Mouse (Mus musculus): ENCODE data around the gene Slc2a9.
A peak's percentile ranks its signal among the peaks of the same experiment; 100 is the strongest.

The Slc2a9 gene

DNA sequence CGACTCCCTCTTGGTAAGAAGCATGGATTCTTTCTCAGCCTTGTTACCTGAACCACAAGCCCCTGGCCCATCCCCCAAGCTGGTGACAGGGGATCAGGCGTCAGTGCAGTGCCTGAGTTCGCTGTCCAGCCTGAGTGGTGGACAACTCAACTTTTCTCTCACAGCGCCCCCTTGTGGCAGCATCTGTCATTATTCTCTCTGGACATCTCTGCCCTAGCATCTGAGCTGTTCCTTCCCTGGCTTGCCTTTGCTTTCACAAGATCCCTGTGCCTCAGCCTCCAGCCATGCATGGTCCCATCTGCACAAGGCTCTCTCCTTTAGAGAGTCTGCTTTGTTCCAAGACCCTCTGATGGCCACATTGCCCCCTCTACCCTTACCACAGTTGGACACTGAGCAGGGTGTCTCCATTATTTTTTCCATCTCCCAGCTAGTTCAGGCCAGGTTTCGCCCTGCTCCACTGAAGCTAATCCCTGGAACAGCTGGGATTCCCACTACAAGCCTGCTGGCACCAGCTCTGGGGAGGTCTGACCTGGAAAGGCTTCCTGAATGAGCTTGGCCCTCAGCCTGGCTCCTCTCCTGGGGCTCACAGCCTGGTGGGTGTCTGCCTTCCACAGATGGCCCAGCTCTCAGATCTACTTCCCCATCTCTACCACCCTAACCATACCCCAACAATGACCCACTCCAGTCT, 32.9 kb downstream of the Slc2a9 start:
- peak; percentile 44 to 85 for DNase-seq (ENCODE audit: low spot score in 2 of 2)

GRCm38 (mm10) chr5:38466569-38467110, 36.3 kb downstream of the Slc2a9 start:
- DNase-seq (ENCODE audit: low spot score in 2 of 2) = no peak

GRCm38 (mm10) chr5:38461261-38461660, 41.7 kb downstream of the Slc2a9 start:
- DNase-seq (ENCODE audit: low spot score in 2 of 2) = peak in 1 of 2 experiments; percentile 44

- peak in 1 of 2 experiments; percentile 44 for DNase-seq (ENCODE audit: low spot score in 2 of 2)
Observed at GRCm38 (mm10) chr5:38450936-38451335, 52.0 kb downstream of the Slc2a9 start.

GRCm38 (mm10) chr5:38449607-38450006, 53.3 kb downstream of the Slc2a9 start:
- peak in 1 of 2 experiments; percentile 26 for DNase-seq (ENCODE audit: low spot score in 2 of 2)

- DNase-seq (ENCODE audit: low spot score in 2 of 2) = peak in 1 of 2 experiments; percentile 51
Observed at GRCm38 (mm10) chr5:38448121-38448520, 54.8 kb downstream of the Slc2a9 start.

DNA sequence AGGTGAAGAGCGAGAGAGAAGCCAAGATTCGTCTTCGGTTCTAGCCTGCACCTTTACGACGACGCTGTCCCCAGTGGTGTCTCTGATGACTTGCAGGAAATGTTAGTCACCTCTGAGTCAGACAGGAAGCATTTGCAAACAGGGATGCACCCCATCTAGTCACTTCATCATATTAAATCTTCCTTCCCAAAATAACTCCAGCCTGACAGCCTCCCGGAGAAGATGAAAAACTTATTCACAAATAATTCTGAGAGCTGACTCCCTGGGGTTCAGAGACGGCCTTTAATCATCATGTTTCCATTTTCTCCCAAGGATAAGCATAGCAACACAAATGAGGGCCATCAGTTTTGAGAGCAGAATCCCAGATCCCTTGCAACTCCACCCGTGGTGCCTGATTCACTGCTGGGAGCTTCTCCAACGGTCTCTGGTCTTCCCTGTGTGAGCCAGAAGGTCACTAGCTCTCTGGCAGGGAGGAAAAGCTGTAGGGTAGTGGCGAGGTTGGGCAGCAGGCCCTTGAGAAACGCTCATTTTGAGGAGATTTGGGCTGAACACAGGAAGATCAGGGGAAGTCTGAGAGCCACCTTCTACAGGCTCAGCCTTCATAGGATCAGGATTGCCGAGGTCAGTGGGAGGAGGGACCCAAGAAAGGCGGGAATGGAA, 56.5 kb downstream of the Slc2a9 start:
- DNase-seq (ENCODE audit: low spot score in 2 of 2) = peak in 1 of 2 experiments; percentile 47

GRCm38 (mm10) chr5:38441088-38441839, 61.7 kb downstream of the Slc2a9 start:
- DNase-seq (ENCODE audit: low spot score in 2 of 2) = peak in 1 of 2 experiments; percentile 10

GRCm38 (mm10) chr5:38440252-38441005, 62.5 kb downstream of the Slc2a9 start:
- DNase-seq (ENCODE audit: low spot score in 2 of 2) = peak in 1 of 2 experiments; percentile 43

GRCm38 (mm10) chr5:38436681-38437080, 66.3 kb downstream of the Slc2a9 start:
- DNase-seq (ENCODE audit: low spot score in 2 of 2) = peak in 1 of 2 experiments; percentile 58

DNA sequence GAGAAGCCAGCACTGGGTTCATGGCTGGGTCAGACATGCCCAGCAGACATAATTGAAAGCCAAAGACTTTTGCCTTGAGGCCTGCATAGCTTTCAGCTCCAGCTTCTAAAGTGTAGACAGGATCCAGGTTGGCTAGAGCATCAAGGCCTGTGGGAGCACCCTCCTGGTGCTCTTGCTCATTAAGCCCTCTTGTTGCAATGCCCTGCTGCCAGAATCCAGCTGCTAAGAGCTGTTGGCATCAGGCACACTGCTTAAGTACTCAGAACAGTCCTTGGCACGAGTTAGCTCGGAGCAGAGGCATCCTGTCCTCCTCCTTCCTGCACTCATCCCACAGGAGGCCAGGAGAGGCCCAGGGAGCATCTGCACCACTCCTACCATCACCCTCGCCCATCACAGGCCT, 68.1 kb downstream of the Slc2a9 start:
- DNase-seq (ENCODE audit: low spot score in 2 of 2) = peak in 1 of 2 experiments; percentile 32

- no peak for DNase-seq (ENCODE audit: low spot score in 2 of 2)
Observed at GRCm38 (mm10) chr5:38431201-38431600, 71.7 kb downstream of the Slc2a9 start.

- no peak for DNase-seq (ENCODE audit: low spot score in 2 of 2)
Observed at GRCm38 (mm10) chr5:38429106-38429505, 73.8 kb downstream of the Slc2a9 start.

GRCm38 (mm10) chr5:38427757-38428156, 75.2 kb downstream of the Slc2a9 start:
- DNase-seq (ENCODE audit: low spot score in 2 of 2) = no peak

DNA sequence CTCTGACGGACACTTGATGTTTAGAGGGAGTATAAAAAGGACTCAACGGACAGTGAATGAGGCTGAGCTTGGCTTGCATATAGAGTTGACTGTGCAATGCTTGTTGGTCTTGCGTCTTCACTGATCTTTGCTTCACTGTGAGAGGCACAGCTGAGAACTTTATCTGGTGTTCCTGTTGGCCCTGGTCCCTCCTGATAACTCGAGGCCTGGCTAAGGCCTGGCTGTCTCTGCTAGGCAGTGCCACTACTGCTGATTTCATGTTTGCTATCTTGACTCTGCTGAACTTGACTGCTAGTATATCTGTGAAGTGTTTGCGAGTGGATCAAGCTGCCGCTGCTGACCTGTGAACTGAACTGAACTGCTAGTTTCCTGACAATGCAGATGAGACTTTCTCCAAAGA, 77.4 kb downstream of the Slc2a9 start:
- DNase-seq (ENCODE audit: low spot score in 2 of 2) = no peak

- DNase-seq (ENCODE audit: low spot score in 2 of 2) = no peak
Observed at GRCm38 (mm10) chr5:38422426-38422825, 80.5 kb downstream of the Slc2a9 start.

DNA sequence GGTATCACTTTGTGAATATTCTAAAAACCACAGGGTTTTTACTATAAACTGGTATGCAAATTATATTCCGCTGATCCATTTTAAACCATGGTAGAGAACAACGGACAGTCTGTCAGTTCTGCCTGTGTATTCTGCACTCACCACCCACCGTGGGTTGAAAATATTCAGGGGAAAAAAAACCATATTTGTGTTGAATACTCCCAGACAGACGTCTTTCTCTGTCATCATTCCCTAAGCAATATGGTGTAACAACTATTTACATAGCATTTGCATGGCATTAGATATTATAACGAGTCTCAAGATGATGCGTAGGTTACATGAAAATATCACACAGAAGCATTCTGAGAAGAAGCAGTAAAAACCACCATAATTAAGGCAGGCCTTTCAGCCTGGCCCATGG, 84.1 kb downstream of the Slc2a9 start:
- no peak for DNase-seq (ENCODE audit: low spot score in 2 of 2)

- no peak for DNase-seq (ENCODE audit: low spot score in 2 of 2)
Observed at GRCm38 (mm10) chr5:38403612-38404011, 99.3 kb downstream of the Slc2a9 start.

DNA sequence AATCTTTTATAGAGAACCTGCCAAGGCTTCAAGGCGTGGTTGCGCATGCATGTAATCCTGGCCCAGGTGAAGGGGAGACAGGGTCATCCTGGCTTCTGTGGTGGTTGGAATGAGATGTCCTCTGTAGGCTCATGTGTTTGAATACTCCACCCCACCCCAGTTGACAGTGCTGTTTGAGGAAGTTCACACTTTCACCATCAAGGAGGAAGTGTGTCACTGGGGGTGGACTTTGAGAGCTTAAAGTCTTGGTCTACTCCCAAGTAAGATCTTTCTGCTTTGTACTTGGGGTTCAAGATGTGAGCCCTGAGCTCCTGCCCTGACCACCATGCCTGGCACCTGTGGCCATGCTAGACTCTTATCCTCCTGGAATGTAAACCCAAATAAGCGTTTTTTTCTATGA, 100.7 kb downstream of the Slc2a9 start:
- no peak for DNase-seq (ENCODE audit: low spot score in 2 of 2)

DNA sequence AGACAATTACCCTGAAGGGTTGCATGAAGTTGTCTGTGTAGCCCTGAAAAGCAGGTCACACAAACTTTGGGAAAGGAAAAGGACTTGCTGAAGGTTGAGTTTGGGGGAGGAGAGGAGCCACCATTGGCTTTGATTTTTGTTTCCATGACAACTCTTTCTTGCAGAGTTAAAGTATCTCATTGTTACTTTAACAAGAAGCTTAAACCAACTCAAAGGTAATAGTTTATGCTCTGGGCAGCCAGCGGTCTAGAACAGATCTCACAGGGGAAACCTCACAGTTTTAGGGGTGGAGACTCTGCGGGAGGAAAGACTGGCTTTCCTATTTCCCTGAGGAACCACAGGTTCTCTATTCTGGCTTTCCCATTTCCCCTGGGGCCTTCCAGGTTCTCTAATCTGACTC, 114.1 kb downstream of the Slc2a9 start:
- DNase-seq (ENCODE audit: low spot score in 2 of 2) = no peak

GRCm38 (mm10) chr5:38388420-38388823, 114.5 kb downstream of the Slc2a9 start:
- DNase-seq (ENCODE audit: low spot score in 2 of 2) = no peak

Measured in urinary bladder, postnatal 4 days (tissue).